Mouse (Mus musculus) kidney, postnatal 0 days (tissue): ENCODE measurements around the gene Arl14. TPM values are rescaled to one million over a fixed set of nuclear protein-coding genes. Genes with fewer than 3 reads are reported as not detected.

Experiments
- ATAC-seq: fragments of 200-750 bp; cut with Nextera tagmentation; replicated peaks from 2 replicates; pipeline ENCODE4 v1.8.0; 2017; ENCODE audit warnings: low read depth, moderate number of reproducible peaks, moderate TSS enrichment, moderate library complexity; ENCODE audit not compliant: low FRiP score
- DNase-seq: peaks from one replicate; pipeline ENCODE4 v3.0.0-alpha.2; 2016; ENCODE audit warnings: low spot score
- H3K27ac ChIP-seq: fragments of 300-500 bp; sonication (generic); 2 replicates; pipeline ENCODE4 v1.5.1; 2014; ENCODE audit warnings: mild to moderate bottlenecking
- H3K27me3 ChIP-seq: fragments of 300-500 bp; sonication (generic); 2 replicates; pipeline ENCODE4 v1.6.1; 2014; ENCODE audit warnings: low read length, mixed read lengths; ENCODE audit not compliant: insufficient read depth
- H3K36me3 ChIP-seq: fragments of 300-500 bp; sonication (generic); 2 replicates; pipeline ENCODE4 v1.6.1; 2014; ENCODE audit warnings: low read length, mixed read lengths; ENCODE audit not compliant: insufficient read depth
- H3K4me1 ChIP-seq: fragments of 300-500 bp; sonication (generic); replicated peaks from 2 replicates; pipeline ENCODE4 v1.6.1; 2014; ENCODE audit warnings: antibody characterized with exemption, low read length, mixed read lengths; ENCODE audit not compliant: insufficient read depth
- H3K4me2 ChIP-seq: fragments of 300-500 bp; sonication (generic); 2 replicates; pipeline ENCODE4 v1.6.1; 2014; ENCODE audit warnings: mild to moderate bottlenecking, low read length, moderate library complexity, mixed read lengths
- H3K4me3 ChIP-seq: fragments of 300-500 bp; sonication (generic); replicated peaks from 2 replicates; pipeline ENCODE4 v1.5.1; 2014; ENCODE audit warnings: low read depth, low read length
- H3K9ac ChIP-seq: fragments of 300-500 bp; sonication (generic); 2 replicates; pipeline ENCODE4 v1.6.1; 2014; ENCODE audit warnings: low read depth, low read length
- H3K9me3 ChIP-seq: fragments of 300-500 bp; sonication (generic); replicated peaks from 2 replicates; pipeline ENCODE4 v1.6.1; 2016; ENCODE audit warnings: low read length, inconsistent platforms, mixed read lengths
- CTCF ChIP-seq: IDR thresholded peaks from 2 replicates; pipeline ENCODE4 v1.5.1; 2016; ENCODE audit warnings: antibody characterized with exemption, low read depth, mild to moderate bottlenecking, moderate library complexity
- WGBS: fragments of 180-500 bp; shearing (Covaris S2); extraction: QIAGEN DNeasy Blood & Tissue Kit; methylation state at CpG from one replicate; pipeline ENCODE4 v1.1.7; 2014; 5-methylcytosine and 5-hydroxymethylcytosine counted together
- polyA plus RNA-seq: library from polyadenylated mRNA; unstranded; fragments of >200 nt; fragmentation: Nextera tagmentation; extraction: Ambion mirVana; gene quantifications from 2 replicates; pipeline ENCODE4 v1.2.1, GENCODE M21; 2015

Arl14 gene
- polyA plus RNA-seq, 1 experiment from 2014 or later: 0.22 TPM

DNA sequence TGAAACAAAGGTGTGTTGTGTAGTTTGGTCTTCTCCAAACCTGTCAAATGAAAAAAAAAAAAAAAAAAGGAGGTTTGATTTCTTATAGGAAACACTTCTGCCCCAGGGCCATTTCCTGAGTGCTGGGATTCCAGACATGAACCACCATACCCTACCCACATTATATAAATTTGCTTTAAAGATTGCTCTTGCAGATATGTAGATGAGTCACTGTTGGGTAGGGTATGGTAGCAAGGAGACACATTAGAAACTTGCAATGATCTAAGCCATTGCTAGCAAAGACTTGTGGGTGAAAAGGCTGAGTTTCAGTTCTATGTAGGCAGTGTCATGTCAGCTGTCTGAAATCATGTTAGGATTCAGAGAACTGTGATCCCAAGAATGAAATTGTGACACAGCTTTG, 40.0 kb upstream of the Arl14 start:
- DNase-seq: no peak
- no peak for ATAC-seq
- Histone ChIP-seq H3K27me3 (no peaks in the 10 kb centered on the region), H3K4me1 (no peaks in the 10 kb centered on the region), H3K9ac (no peak overlapping the region), H3K9me3 (no peaks in the 10 kb centered on the region), H3K4me2 (no peak overlapping the region), H3K36me3 (no peaks in the 10 kb centered on the region), H3K27ac (no peak overlapping the region), H3K4me3 (no peak overlapping the region)
- no peak for TF ChIP-seq CTCF

DNA sequence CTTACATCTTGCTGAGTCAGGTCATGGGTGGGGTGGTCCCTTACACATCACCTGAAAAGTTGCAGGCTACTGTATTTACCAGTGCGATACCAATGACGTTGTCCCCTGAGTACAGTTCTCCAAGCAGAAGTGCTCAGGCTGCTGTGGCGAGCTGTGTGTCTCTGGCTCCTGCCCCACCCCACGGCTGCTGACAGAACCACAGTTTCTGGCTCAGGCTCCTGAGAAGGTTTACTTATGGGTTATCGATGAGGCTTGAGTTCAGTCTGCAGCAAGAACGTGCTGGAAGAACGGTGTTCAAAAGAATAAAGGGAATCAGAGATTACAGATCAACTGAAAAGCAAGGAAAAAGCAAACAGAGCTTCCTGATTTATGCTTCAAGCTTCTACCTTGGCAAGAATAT, 37.0 kb upstream of the Arl14 start:
- DNase-seq (no peak), ATAC-seq (no peak)
- WGBS: 87% methylated on average over 7 of the region's 7 CpGs
- Histone ChIP-seq H3K36me3 (no peaks in the 10 kb centered on the region), H3K4me3 (no peak overlapping the region), H3K9ac (no peak overlapping the region), H3K27me3 (no peaks in the 10 kb centered on the region), H3K9me3 (no peaks in the 10 kb centered on the region), H3K4me1 (no peaks in the 10 kb centered on the region), H3K4me2 (no peak overlapping the region), H3K27ac (no peak overlapping the region)
- TF ChIP-seq CTCF: no peak

- ATAC-seq (no peak), DNase-seq (no peak)
- 66% methylated on average over 4 of the region's 4 CpGs for WGBS
- Histone ChIP-seq H3K36me3 (no peaks in the 10 kb centered on the region), H3K4me1 (no peaks in the 10 kb centered on the region), H3K27ac (no peak overlapping the region), H3K9me3 (no peaks in the 10 kb centered on the region), H3K4me3 (no peak overlapping the region), H3K4me2 (no peak overlapping the region), H3K27me3 (no peaks in the 10 kb centered on the region), H3K9ac (no peak overlapping the region)
- no peak for TF ChIP-seq CTCF
Observed at GRCm38 (mm10) chr3:69186031-69186430, 36.2 kb upstream of the Arl14 start.

DNA sequence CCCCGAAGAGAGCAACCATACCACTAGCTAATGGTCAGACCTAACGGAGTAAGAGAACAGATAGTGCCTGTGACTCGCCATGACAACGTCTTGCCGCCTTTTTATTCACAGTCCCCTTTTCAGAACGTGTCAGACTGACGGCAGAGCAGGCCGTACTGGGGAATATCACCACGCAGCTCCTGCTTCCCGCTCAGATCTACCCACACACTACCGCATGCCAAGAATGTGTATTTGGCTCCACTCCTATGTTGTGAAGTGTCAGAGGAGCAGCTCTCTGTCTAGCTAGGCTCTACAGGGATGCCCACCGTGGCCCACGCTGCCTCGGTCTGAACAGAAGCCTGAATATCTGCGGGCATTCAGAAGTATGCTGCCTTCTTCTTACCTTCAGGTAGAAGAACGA, 35.6 kb upstream of the Arl14 start:
- Histone ChIP-seq H3K27me3 (no peaks in the 10 kb centered on the region), H3K36me3 (no peaks in the 10 kb centered on the region), H3K9me3 (no peaks in the 10 kb centered on the region), H3K9ac (no peak overlapping the region), H3K4me3 (no peak overlapping the region), H3K27ac (no peak overlapping the region), H3K4me1 (no peaks in the 10 kb centered on the region), H3K4me2 (no peak overlapping the region)
- no peak for DNase-seq
- WGBS: 85% methylated on average over 16 of the region's 16 CpGs
- ATAC-seq: no peak
- TF ChIP-seq CTCF: no peak

DNA sequence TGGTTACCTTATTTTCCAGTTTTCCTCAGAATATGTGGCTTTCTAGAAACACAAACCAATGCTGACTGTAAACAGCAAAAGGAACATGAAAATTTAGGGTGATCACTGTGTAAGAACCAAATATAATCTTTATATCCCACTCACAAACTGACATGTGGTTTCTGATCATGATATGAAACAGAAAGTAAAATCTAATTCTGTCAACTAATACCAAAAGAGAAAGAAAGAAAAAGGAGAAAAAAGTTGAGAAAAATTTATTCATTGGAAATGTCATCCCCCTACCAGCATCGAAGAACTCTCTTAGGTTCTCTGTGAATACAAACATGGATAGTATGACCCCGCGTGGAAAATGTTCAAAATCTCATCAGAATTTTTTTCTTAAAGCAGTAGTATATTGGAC, 29.2 kb upstream of the Arl14 start:
- Histone ChIP-seq H3K9me3 (no peaks in the 10 kb centered on the region), H3K27ac (no peak overlapping the region), H3K4me3 (no peak overlapping the region), H3K27me3 (no peaks in the 10 kb centered on the region), H3K36me3 (no peaks in the 10 kb centered on the region), H3K4me1 (no peaks in the 10 kb centered on the region), H3K9ac (no peak overlapping the region), H3K4me2 (no peak overlapping the region)
- TF ChIP-seq CTCF: no peak
- ATAC-seq: no peak
- 92% methylated on average over 3 of the region's 3 CpGs for WGBS
- no peak for DNase-seq

DNA sequence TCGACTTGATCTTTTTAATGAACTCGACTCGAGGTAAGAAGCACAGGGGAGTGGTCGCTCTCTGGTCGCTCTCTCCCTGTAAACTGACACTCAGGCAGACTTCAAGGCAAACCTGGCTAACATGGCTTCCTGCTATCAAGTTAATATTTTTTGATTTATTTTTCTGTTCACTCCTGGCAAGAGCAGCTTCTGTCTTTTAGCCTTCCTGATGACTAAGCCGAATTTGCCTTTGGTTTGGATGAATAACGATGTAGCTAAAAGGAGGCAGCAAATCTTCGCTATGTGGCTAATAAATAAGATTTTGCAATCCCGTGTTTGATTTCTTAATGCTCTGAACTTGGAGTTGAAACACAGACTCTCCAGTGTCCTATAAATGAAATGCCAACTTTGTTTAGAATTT, 27.7 kb upstream of the Arl14 start:
- DNase-seq (peak; percentile 53), ATAC-seq (no peak)
- no peak for TF ChIP-seq CTCF
- Histone ChIP-seq H3K4me1 (no peaks in the 10 kb centered on the region), H3K9ac (no peak overlapping the region), H3K27ac (no peak overlapping the region), H3K4me3 (no peak overlapping the region), H3K9me3 (no peaks in the 10 kb centered on the region), H3K27me3 (no peaks in the 10 kb centered on the region), H3K4me2 (no peak overlapping the region), H3K36me3 (no peaks in the 10 kb centered on the region)
- 23% methylated on average over 9 of the region's 9 CpGs for WGBS

DNA sequence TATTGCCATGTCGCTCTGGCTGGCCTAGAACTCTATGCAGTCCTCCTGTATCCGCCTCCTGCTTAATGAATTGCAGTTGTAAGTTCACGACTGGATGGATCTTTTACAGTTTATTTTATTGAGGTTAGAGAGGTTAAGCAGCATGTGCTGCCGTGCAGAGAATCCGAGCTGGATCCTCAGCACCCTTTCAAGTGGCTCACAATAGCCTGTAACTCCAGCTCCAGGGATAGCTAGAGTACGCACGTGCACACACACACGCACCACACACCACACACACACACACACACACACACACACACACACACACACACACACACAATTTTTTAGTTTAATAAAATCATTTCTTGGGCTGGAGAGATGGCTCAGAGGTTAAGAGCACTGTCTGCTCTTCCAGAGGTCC, 27.0 kb upstream of the Arl14 start:
- H3K27me3 ChIP-seq: no peaks in the 10 kb centered on the region
- H3K27ac ChIP-seq: no peak overlapping the region
- WGBS: 35% methylated on average over 8 of the region's 8 CpGs
- no peak overlapping the region for H3K4me2 ChIP-seq
- H3K9me3 ChIP-seq: no peaks in the 10 kb centered on the region
- ATAC-seq: no peak
- H3K36me3 ChIP-seq: no peaks in the 10 kb centered on the region
- H3K9ac ChIP-seq: no peak overlapping the region
- no peak overlapping the region for H3K4me3 ChIP-seq
- no peaks in the 10 kb centered on the region for H3K4me1 ChIP-seq
- TF ChIP-seq CTCF: no peak
- DNase-seq: peak; percentile 69
